Mouse (Mus musculus) cerebellum, postnatal 4 days (tissue): Measurements from ENCODE around the gene Serpinf2.
"Not testable (repeated sequence)": the region's sequence is repeated elsewhere in the genome, so short reads cannot be mapped to it uniquely, and the experiment has no call there.

ENCODE experiments used
- DNase-seq, 2 experiments: peaks; one replicate each; pipeline ENCODE4 v3.0.0; 2022; ENCODE audit warnings: low spot score in 2 of 2, mixed read lengths in 1 of 2

The Serpinf2 gene

GRCm38 (mm10) chr11:75395611-75396010 is 43.8 kb downstream of the Serpinf2 start:
- no peak for DNase-seq

- not testable (repeated sequence) for DNase-seq
Observed at GRCm38 (mm10) chr11:75383529-75383928, 55.9 kb downstream of the Serpinf2 start.
